Mouse (Mus musculus): Measurements from ENCODE around the gene Plxdc1.

DNA sequence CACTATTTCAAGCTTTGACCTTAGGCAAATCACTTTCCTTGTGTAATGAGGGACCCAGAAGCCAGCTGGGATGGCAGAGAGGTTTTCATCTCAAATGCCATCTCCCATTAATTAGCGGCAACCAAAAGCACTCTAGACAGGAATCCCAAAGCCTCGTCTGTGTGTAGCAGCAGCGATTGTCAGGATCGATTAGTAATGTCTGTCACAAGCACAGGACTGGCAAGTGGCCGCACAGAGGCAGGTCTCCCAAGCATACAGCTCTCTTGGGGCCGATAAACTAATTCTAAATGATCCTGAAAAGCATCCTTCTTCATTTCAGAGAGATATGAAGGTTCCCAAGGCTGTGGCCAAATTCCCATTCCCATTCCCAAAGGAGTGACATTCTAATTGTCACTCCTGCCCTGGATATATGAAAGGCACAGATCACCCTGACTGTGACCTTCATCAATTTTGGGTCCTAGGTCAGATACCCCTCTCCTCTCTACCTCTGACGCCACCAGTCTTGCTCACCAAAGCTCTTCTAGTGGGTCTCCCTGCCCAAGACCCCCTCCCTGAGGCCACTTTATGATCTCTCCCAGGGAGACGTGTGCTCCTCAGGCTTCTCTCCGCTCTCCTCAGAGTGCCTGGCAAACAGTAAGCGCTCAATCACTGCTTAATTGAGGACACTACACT is 6.3 kb downstream of the Plxdc1 start:
- TF ChIP-seq EP300 (optimal IDR thresholded peaks at IDR 0.05) (no peak), CTCF (IDR thresholded peaks at IDR 0.05; ENCODE audit: low read depth) (no peak)

All from stomach, postnatal 0 days (tissue).